Mouse (Mus musculus) embryonic fibroblast, embryonic 13.5 days (primary cell): ENCODE results near the gene Ceacam10.

Source experiments
- CTCF ChIP-seq: IDR thresholded peaks from 2 replicates; pipeline ENCODE4 v1.5.1; 2011; ENCODE audit warnings: mild to moderate bottlenecking, control low read depth, low read length, moderate library complexity, borderline replicate concordance; ENCODE audit not compliant: insufficient read depth
- POLR2A ChIP-seq: IDR thresholded peaks from 2 replicates; pipeline ENCODE4 v1.6.1; 2011; ENCODE audit warnings: low read depth, mild to moderate bottlenecking, control low read depth, low read length, moderate library complexity

DNA sequence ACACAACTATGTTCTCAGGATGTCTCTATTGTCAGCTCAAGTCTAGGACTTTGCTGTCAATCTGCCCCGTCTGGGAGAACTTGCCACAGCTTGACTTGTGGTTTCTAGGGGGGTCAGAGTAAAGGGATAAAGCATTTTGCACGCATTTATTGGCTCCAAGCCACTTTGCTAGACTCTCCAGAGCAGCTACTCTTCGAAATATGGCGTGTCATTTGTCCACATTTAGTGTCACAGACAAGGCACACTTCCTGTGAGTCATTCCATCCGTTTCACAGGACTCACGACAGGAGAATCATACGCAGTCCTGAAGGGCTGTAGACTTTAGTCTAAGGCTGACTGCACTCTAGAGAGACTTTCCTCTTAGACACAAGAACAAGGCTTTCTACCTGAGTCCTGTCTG is 47.4 kb downstream of the Ceacam10 start:
- TF ChIP-seq CTCF (no peak), POLR2A (no peak)
